ENCODE assay signal across 8 mouse cellular contexts in genomic region chr5:111506410-111506809, GRCm38 (mm10).
DNase-seq lines count a peak whose midpoint lies in the region; ATAC-seq and TF ChIP-seq lines count a peak whose summit lies in the region.

No protein-coding gene starts in this region.

- no peak overlapping the region for H3K9ac ChIP-seq in forebrain, embryonic 11.5 days (ENCODE audit: low read length)
- no peak overlapping the region for H3K9ac ChIP-seq in forebrain, embryonic 16.5 days (replicated peaks; ENCODE audit: low read depth, low read length)
- H3K9ac ChIP-seq in kidney, embryonic 14.5 days (ENCODE audit: low read depth, low read length) = no peak overlapping the region
- H3K9ac ChIP-seq in lung, postnatal 0 days (replicated peaks; ENCODE audit: low read depth) = no peak overlapping the region
- no peak overlapping the region for H3K9ac ChIP-seq in midbrain, embryonic 11.5 days (ENCODE audit: low read length)

- DNase-seq in forebrain, embryonic 11.5 days (ENCODE audit: low spot score) = no peak
- DNase-seq in heart, embryonic 10.5 days (ENCODE audit: low spot score) = no peak
- DNase-seq in lung, postnatal 0 days (ENCODE audit: low spot score) = peak; percentile 55
- DNase-seq in B cell, adult 2 months = no peak
- no peak for DNase-seq in natural killer cell, adult 2 months (ENCODE audit: low spot score in 2 of 2)
- no peak for DNase-seq in midbrain, embryonic 11.5 days (ENCODE audit: low spot score, missing footprints)

- H3K36me3 ChIP-seq in forebrain, embryonic 11.5 days (ENCODE audit: control insufficient read depth, insufficient read depth, low read length) = no peaks in the 10 kb centered on the region
- no peaks in the 10 kb centered on the region for H3K36me3 ChIP-seq in forebrain, embryonic 16.5 days (ENCODE audit: control insufficient read depth, insufficient read depth)
- no peaks in the 10 kb centered on the region for H3K36me3 ChIP-seq in heart, embryonic 10.5 days
- H3K36me3 ChIP-seq in kidney, embryonic 14.5 days (ENCODE audit: control insufficient read depth, insufficient read depth, low read length) = no peaks in the 10 kb centered on the region
- H3K36me3 ChIP-seq in lung, postnatal 0 days (ENCODE audit: insufficient read depth, low read length) = no peaks in the 10 kb centered on the region
- H3K36me3 ChIP-seq in midbrain, embryonic 11.5 days (ENCODE audit: control insufficient read depth, insufficient read depth, low read length) = no peaks in the 10 kb centered on the region

- WGBS in forebrain, embryonic 11.5 days = 64% methylated on average over 12 of the region's 12 CpGs
- 63% methylated on average over 12 of the region's 12 CpGs for WGBS in forebrain, embryonic 16.5 days
- 34% methylated on average over 12 of the region's 12 CpGs for WGBS in heart, embryonic 10.5 days
- WGBS in kidney, embryonic 14.5 days = 4% methylated on average over 12 of the region's 12 CpGs
- 12% methylated on average over 12 of the region's 12 CpGs for WGBS in lung, postnatal 0 days
- 42% methylated on average over 12 of the region's 12 CpGs for WGBS in midbrain, embryonic 11.5 days

- no peak overlapping the region for H3K4me3 ChIP-seq in forebrain, embryonic 11.5 days (ENCODE audit: low read depth, low read length)
- H3K4me3 ChIP-seq in forebrain, embryonic 16.5 days (replicated peaks; ENCODE audit: low read length) = no peak overlapping the region
- H3K4me3 ChIP-seq in heart, embryonic 10.5 days = no peak overlapping the region
- no peak overlapping the region for H3K4me3 ChIP-seq in kidney, embryonic 14.5 days (ENCODE audit: low read length)
- H3K4me3 ChIP-seq in lung, postnatal 0 days (ENCODE audit: low read depth, low read length) = no peak overlapping the region
- H3K4me3 ChIP-seq in midbrain, embryonic 11.5 days (ENCODE audit: low read depth, low read length) = no peak overlapping the region

- no peak for ATAC-seq in forebrain, embryonic 11.5 days (replicated peaks; ENCODE audit: low FRiP score)
- ATAC-seq in forebrain, embryonic 16.5 days = no peak
- peak; percentile 45; the same call in 1 of the 2 replicates for ATAC-seq in kidney, embryonic 14.5 days (ENCODE audit: low FRiP score, low TSS enrichment)
- ATAC-seq in lung, postnatal 0 days = peak; percentile 61
- no peak for ATAC-seq in midbrain, embryonic 11.5 days (ENCODE audit: low FRiP score)

- H3K4me2 ChIP-seq in forebrain, embryonic 11.5 days (ENCODE audit: low read depth, low read length, severe bottlenecking) = no peak overlapping the region
- no peak overlapping the region for H3K4me2 ChIP-seq in forebrain, embryonic 16.5 days (ENCODE audit: low read length)
- no peak overlapping the region for H3K4me2 ChIP-seq in kidney, embryonic 14.5 days (replicated peaks; ENCODE audit: low read depth, low read length)
- H3K4me2 ChIP-seq in lung, postnatal 0 days (replicated peaks; ENCODE audit: low read depth, low read length) = no peak overlapping the region; the same call in 1 of the 2 replicates
- no peak overlapping the region for H3K4me2 ChIP-seq in midbrain, embryonic 11.5 days

- peaks cover 24% of the 10 kb centered on the region for H3K4me1 ChIP-seq in forebrain, embryonic 11.5 days (replicated peaks; ENCODE audit: control insufficient read depth, insufficient read depth, low read length)
- H3K4me1 ChIP-seq in forebrain, embryonic 16.5 days (replicated peaks; ENCODE audit: control insufficient read depth, insufficient read depth, low read length) = peaks cover 24% of the 10 kb centered on the region
- peaks cover 49% of the 10 kb centered on the region for H3K4me1 ChIP-seq in heart, embryonic 10.5 days
- peaks cover 29% of the 10 kb centered on the region for H3K4me1 ChIP-seq in kidney, embryonic 14.5 days (ENCODE audit: control insufficient read depth, insufficient read depth, low read length)
- H3K4me1 ChIP-seq in lung, postnatal 0 days (ENCODE audit: insufficient read depth, low read depth, low read length) = peaks cover 9% of the 10 kb centered on the region
- H3K4me1 ChIP-seq in midbrain, embryonic 11.5 days (ENCODE audit: control insufficient read depth, insufficient read depth, low read length) = peaks cover 34% of the 10 kb centered on the region

- H3K27me3 ChIP-seq in forebrain, embryonic 11.5 days (ENCODE audit: control insufficient read depth, insufficient read depth, low read length) = no peaks in the 10 kb centered on the region
- H3K27me3 ChIP-seq in forebrain, embryonic 16.5 days (replicated peaks; ENCODE audit: control insufficient read depth, insufficient read depth, low read length) = no peaks in the 10 kb centered on the region
- peaks cover 22% of the 10 kb centered on the region for H3K27me3 ChIP-seq in heart, embryonic 10.5 days (ENCODE audit: insufficient read depth, poor library complexity, severe bottlenecking)
- H3K27me3 ChIP-seq in kidney, embryonic 14.5 days (ENCODE audit: control insufficient read depth, insufficient read depth, low read length) = peaks cover 27% of the 10 kb centered on the region
- H3K27me3 ChIP-seq in lung, postnatal 0 days (replicated peaks; ENCODE audit: insufficient read depth, low read length) = no peaks in the 10 kb centered on the region
- H3K27me3 ChIP-seq in midbrain, embryonic 11.5 days (ENCODE audit: control insufficient read depth, insufficient read depth, low read length) = peaks cover 2% of the 10 kb centered on the region; the same call in 1 of the 2 replicates

- TF ChIP-seq EP300 in lung, postnatal 0 days (IDR thresholded peaks at IDR 0.05) = peak; percentile 34; the same call in 1 of the 2 replicates

- 0 out of 2 replicates have a peak overlapping the region, but pooled peaks have one; percentile 3 for H3K27ac ChIP-seq in forebrain, embryonic 11.5 days (ENCODE audit: low read depth, low read length)
- no peak overlapping the region for H3K27ac ChIP-seq in forebrain, embryonic 16.5 days (ENCODE audit: low read length)
- H3K27ac ChIP-seq in heart, embryonic 10.5 days = peak overlapping the region; percentile 79
- no peak overlapping the region for H3K27ac ChIP-seq in kidney, embryonic 14.5 days (ENCODE audit: low read depth, low read length)
- no peak overlapping the region for H3K27ac ChIP-seq in lung, postnatal 0 days (ENCODE audit: low read length)
- H3K27ac ChIP-seq in midbrain, embryonic 11.5 days (ENCODE audit: low read depth, low read length) = no peak overlapping the region; the same call in 1 of the 2 replicates

- TF ChIP-seq CTCF in lung, postnatal 0 days (IDR thresholded peaks at IDR 0.05) = no peak

- H3K9me3 ChIP-seq in forebrain, embryonic 11.5 days (ENCODE audit: control insufficient read depth, low read length) = no peaks in the 10 kb centered on the region
- H3K9me3 ChIP-seq in forebrain, embryonic 16.5 days (ENCODE audit: control insufficient read depth, low read length) = no peaks in the 10 kb centered on the region
- no peaks in the 10 kb centered on the region for H3K9me3 ChIP-seq in heart, embryonic 10.5 days
- H3K9me3 ChIP-seq in kidney, embryonic 14.5 days (ENCODE audit: control insufficient read depth, low read length) = no peaks in the 10 kb centered on the region
- no peaks in the 10 kb centered on the region for H3K9me3 ChIP-seq in lung, postnatal 0 days (ENCODE audit: low read length)
- H3K9me3 ChIP-seq in midbrain, embryonic 11.5 days (ENCODE audit: control insufficient read depth, low read length) = no peaks in the 10 kb centered on the region

Comparison
In these comparisons a context has a peak if more than half of its experiments do, and no peak if none do; other contexts are left out.
1. H3K27ac ChIP-seq: peak in forebrain, embryonic 11.5 days (single experiment) and heart, embryonic 10.5 days (single experiment); none in forebrain, embryonic 16.5 days (single experiment), kidney, embryonic 14.5 days (single experiment), lung, postnatal 0 days (single experiment) and midbrain, embryonic 11.5 days (single experiment).
2. ATAC-seq: peak in kidney, embryonic 14.5 days (single experiment) and lung, postnatal 0 days (single experiment); none in forebrain, embryonic 11.5 days (single experiment), forebrain, embryonic 16.5 days (single experiment) and midbrain, embryonic 11.5 days (single experiment).